Mouse (Mus musculus): ENCODE data around the gene Tbc1d10c. TPM values are rescaled to one million over a fixed set of nuclear protein-coding genes. Genes with fewer than 3 reads are reported as not detected.

Tbc1d10c gene
- polyA plus RNA-seq, 1 experiment from 2014 or later: 0.88 TPM

- Histone ChIP-seq H3K9ac (peak overlapping the region; percentile 79; the same call in 1 of the 2 replicates), H3K9me3 (no peaks in the 10 kb centered on the region), H3K27ac (peak overlapping the region; percentile 91; the same call in 1 of the 2 replicates), H3K4me2 (peak overlapping the region; percentile 97; the same call in 1 of the 2 replicates), H3K36me3 (peaks cover 25% of the 10 kb centered on the region), H3K4me1 (replicated peaks) (peaks cover 29% of the 10 kb centered on the region), H3K4me3 (no peak overlapping the region), H3K27me3 (no peaks in the 10 kb centered on the region)
- WGBS: 85% methylated on average over 3 of the region's 3 CpGs
- ATAC-seq (ENCODE audit: low FRiP score): no peak
Measured at GRCm38 (mm10) chr19:4164100-4164499, 27.0 kb downstream of the Tbc1d10c start.

- no peaks in the 10 kb centered on the region for H3K9me3 ChIP-seq
- peak overlapping the region; percentile 91 for H3K27ac ChIP-seq
- H3K36me3 ChIP-seq: peaks cover 30% of the 10 kb centered on the region
- peak; percentile 37 for ATAC-seq (ENCODE audit: low FRiP score)
- peak overlapping the region; percentile 66 for H3K4me3 ChIP-seq
- peak overlapping the region; percentile 97 for H3K4me2 ChIP-seq
- peaks cover 29% of the 10 kb centered on the region for H3K4me1 ChIP-seq (replicated peaks)
- H3K27me3 ChIP-seq: no peaks in the 10 kb centered on the region
- 40% methylated on average over 4 of the region's 4 CpGs for WGBS
- peak overlapping the region; percentile 79 for H3K9ac ChIP-seq
Measured at GRCm38 (mm10) chr19:4163543-4163887, 27.6 kb downstream of the Tbc1d10c start.

GRCm38 (mm10) chr19:4162646-4163542 is 28.2 kb downstream of the Tbc1d10c start, which contains the start of gene Rps6kb2:
Gene Rps6kb2 (minus strand): TSS chr19:4163354.
- peak within 1 kb of the TSS; percentile 66 for H3K4me3 ChIP-seq
- peaks cover 27% of the 10 kb centered on the region for H3K4me1 ChIP-seq (replicated peaks)
- H3K36me3 ChIP-seq: peaks cover 37% of the 10 kb centered on the region
- peak within 1 kb of the TSS; percentile 79 for H3K9ac ChIP-seq
- peak within 1 kb of the TSS; percentile 91 for H3K27ac ChIP-seq
- peak within 1 kb of the TSS; percentile 97 for H3K4me2 ChIP-seq
- 7% methylated on average over 42 of the region's 42 CpGs for WGBS
- no peaks in the 10 kb centered on the region for H3K9me3 ChIP-seq
- H3K27me3 ChIP-seq: no peaks in the 10 kb centered on the region
- ATAC-seq (ENCODE audit: low FRiP score): peak; percentile 90

- Histone ChIP-seq H3K27ac (no peak overlapping the region), H3K4me3 (no peak overlapping the region), H3K9ac (no peak overlapping the region), H3K36me3 (peaks cover 64% of the 10 kb centered on the region), H3K4me1 (replicated peaks) (peaks cover 26% of the 10 kb centered on the region), H3K4me2 (no peak overlapping the region), H3K9me3 (no peaks in the 10 kb centered on the region), H3K27me3 (no peaks in the 10 kb centered on the region)
- no peak for ATAC-seq (ENCODE audit: low FRiP score)
- 96% methylated on average over 8 of the region's 8 CpGs for WGBS
Measured at GRCm38 (mm10) chr19:4159049-4159448, 32.0 kb downstream of the Tbc1d10c start.

- H3K9me3 ChIP-seq: no peaks in the 10 kb centered on the region
- peaks cover 82% of the 10 kb centered on the region for H3K36me3 ChIP-seq
- no peak overlapping the region for H3K4me2 ChIP-seq
- no peak overlapping the region for H3K4me3 ChIP-seq
- H3K9ac ChIP-seq: no peak overlapping the region
- no peak for ATAC-seq (ENCODE audit: low FRiP score)
- H3K27ac ChIP-seq: no peak overlapping the region
- 86% methylated on average over 12 of the region's 12 CpGs for WGBS
- H3K27me3 ChIP-seq: no peaks in the 10 kb centered on the region
- H3K4me1 ChIP-seq (replicated peaks): peaks cover 8% of the 10 kb centered on the region; the same call in 1 of the 2 replicates
Measured at GRCm38 (mm10) chr19:4156771-4157170, 34.3 kb downstream of the Tbc1d10c start.

- Histone ChIP-seq H3K27me3 (no peaks in the 10 kb centered on the region), H3K36me3 (peaks cover 80% of the 10 kb centered on the region), H3K4me3 (no peak overlapping the region), H3K9ac (0 out of 2 replicates have a peak overlapping the region, but pooled peaks have one; percentile 24), H3K4me1 (replicated peaks) (0 out of 2 replicates have a peak, but pooled peaks cover 6% of the 10 kb centered on the region), H3K9me3 (no peaks in the 10 kb centered on the region), H3K27ac (peak overlapping the region; percentile 48; the same call in 1 of the 2 replicates), H3K4me2 (no peak overlapping the region)
- ATAC-seq (ENCODE audit: low FRiP score): no peak
- 63% methylated on average over 20 of the region's 20 CpGs for WGBS
Measured at GRCm38 (mm10) chr19:4156073-4156579, 35.0 kb downstream of the Tbc1d10c start.

- Histone ChIP-seq H3K4me3 (no peak overlapping the region), H3K9ac (0 out of 2 replicates have a peak overlapping the region, but pooled peaks have one; percentile 24), H3K27me3 (no peaks in the 10 kb centered on the region), H3K9me3 (no peaks in the 10 kb centered on the region), H3K36me3 (peaks cover 81% of the 10 kb centered on the region), H3K4me1 (replicated peaks) (peaks cover 4% of the 10 kb centered on the region; the same call in 1 of the 2 replicates), H3K27ac (peak overlapping the region; percentile 48; the same call in 1 of the 2 replicates), H3K4me2 (no peak overlapping the region)
- WGBS: 63% methylated on average over 6 of the region's 6 CpGs
- ATAC-seq (ENCODE audit: low FRiP score): no peak
Measured at GRCm38 (mm10) chr19:4155223-4156072, 35.6 kb downstream of the Tbc1d10c start.

- WGBS: 81% methylated on average over 13 of the region's 13 CpGs
- no peak for ATAC-seq (ENCODE audit: low FRiP score)
- Histone ChIP-seq H3K9ac (0 out of 2 replicates have a peak overlapping the region, but pooled peaks have one; percentile 1), H3K4me2 (no peak overlapping the region), H3K27ac (no peak overlapping the region), H3K4me3 (no peak overlapping the region), H3K9me3 (no peaks in the 10 kb centered on the region), H3K36me3 (peaks cover 82% of the 10 kb centered on the region), H3K4me1 (replicated peaks) (peaks cover 12% of the 10 kb centered on the region), H3K27me3 (no peaks in the 10 kb centered on the region)
Measured at GRCm38 (mm10) chr19:4154437-4155222, 36.5 kb downstream of the Tbc1d10c start.

- Histone ChIP-seq H3K4me1 (replicated peaks) (peaks cover 22% of the 10 kb centered on the region), H3K27ac (peak within 1 kb of the TSS; percentile 30; the same call in 1 of the 2 replicates), H3K4me3 (no peak within 1 kb of the TSS), H3K27me3 (no peaks in the 10 kb centered on the region), H3K4me2 (no peak within 1 kb of the TSS), H3K36me3 (peaks cover 68% of the 10 kb centered on the region), H3K9me3 (no peaks in the 10 kb centered on the region), H3K9ac (peak within 1 kb of the TSS; percentile 35)
- ATAC-seq (ENCODE audit: low FRiP score): no peak
- WGBS: 81% methylated on average over 11 of the region's 11 CpGs
Measured at GRCm38 (mm10) chr19:4153232-4153654, 37.8 kb downstream of the Tbc1d10c start, which contains the start of gene Ptprcap. Gene Ptprcap (plus strand): TSS chr19:4153604.

- Histone ChIP-seq H3K9ac (peak overlapping the region; percentile 35), H3K36me3 (peaks cover 62% of the 10 kb centered on the region), H3K9me3 (no peaks in the 10 kb centered on the region), H3K4me1 (replicated peaks) (peaks cover 28% of the 10 kb centered on the region), H3K27me3 (no peaks in the 10 kb centered on the region), H3K4me3 (no peak overlapping the region), H3K4me2 (no peak overlapping the region), H3K27ac (no peak overlapping the region; the same call in 1 of the 2 replicates)
- no peak for ATAC-seq (ENCODE audit: low FRiP score)
- WGBS: 78% methylated on average over 8 of the region's 8 CpGs
Measured at GRCm38 (mm10) chr19:4152445-4153231, 38.4 kb downstream of the Tbc1d10c start.
